Mouse (Mus musculus) stomach, embryonic 15.5 days (tissue): Measurements from ENCODE around the gene Uspl1. TPM values are rescaled to one million over a fixed set of nuclear protein-coding genes. Genes with fewer than 3 reads are reported as not detected.

Experiments
- ATAC-seq: fragments of 200-750 bp; cut with Nextera tagmentation; 2 replicates; pipeline ENCODE4 v1.8.0; 2017; ENCODE audit warnings: low read depth, moderate number of reproducible peaks, moderate TSS enrichment; ENCODE audit not compliant: insufficient read depth, low FRiP score
- H3K27ac ChIP-seq: fragments of 300-500 bp; sonication (generic); 2 replicates; pipeline ENCODE4 v1.5.1; 2015; ENCODE audit warnings: mild to moderate bottlenecking, inconsistent platforms
- H3K27me3 ChIP-seq: fragments of 300-500 bp; sonication (generic); replicated peaks from 2 replicates; pipeline ENCODE4 v1.6.1; 2015; ENCODE audit warnings: inconsistent platforms
- H3K36me3 ChIP-seq: fragments of 300-500 bp; sonication (generic); 2 replicates; pipeline ENCODE4 v1.6.1; 2015; ENCODE audit warnings: inconsistent platforms
- H3K4me1 ChIP-seq: fragments of 300-500 bp; sonication (generic); 2 replicates; pipeline ENCODE4 v1.6.1; 2015; ENCODE audit warnings: inconsistent platforms
- H3K4me2 ChIP-seq: fragments of 300-500 bp; sonication (generic); 2 replicates; pipeline ENCODE4 v1.6.1; 2015; ENCODE audit warnings: mild to moderate bottlenecking, inconsistent platforms
- H3K4me3 ChIP-seq: fragments of 300-500 bp; sonication (generic); replicated peaks from 2 replicates; pipeline ENCODE4 v1.5.1; 2015; ENCODE audit warnings: inconsistent platforms
- H3K9ac ChIP-seq: fragments of 300-500 bp; sonication (generic); 2 replicates; pipeline ENCODE4 v1.6.1; 2015; ENCODE audit warnings: inconsistent platforms
- H3K9me3 ChIP-seq: fragments of 300-500 bp; sonication (generic); 2 replicates; pipeline ENCODE4 v1.6.1; 2016; ENCODE audit warnings: inconsistent platforms
- WGBS: fragments of 180-500 bp; shearing (Covaris S2); methylation state at CpG from one replicate; pipeline ENCODE4 v1.1.7; 2015; 5-methylcytosine and 5-hydroxymethylcytosine counted together
- polyA plus RNA-seq: library from polyadenylated mRNA; unstranded; fragments of >200 nt; fragmentation: Nextera tagmentation; extraction: Ambion mirVana; gene quantifications from 2 replicates; pipeline ENCODE4 v1.2.1, GENCODE M21; 2015

Gene Uspl1
- polyA plus RNA-seq, 1 experiment from 2014 or later = 32.0 TPM

GRCm38 (mm10) chr5:149217524-149218357 lies 33.6 kb downstream of the Uspl1 start:
- no peaks in the 10 kb centered on the region for H3K9me3 ChIP-seq
- H3K27ac ChIP-seq = no peak overlapping the region
- no peaks in the 10 kb centered on the region for H3K27me3 ChIP-seq
- H3K36me3 ChIP-seq = peaks cover 24% of the 10 kb centered on the region
- H3K9ac ChIP-seq = no peak overlapping the region
- no peaks in the 10 kb centered on the region for H3K4me1 ChIP-seq
- H3K4me2 ChIP-seq = no peak overlapping the region
- 70% methylated on average over 6 of the region's 6 CpGs for WGBS
- H3K4me3 ChIP-seq = no peak overlapping the region
- no peak for ATAC-seq

- Histone ChIP-seq H3K27me3 (no peaks in the 10 kb centered on the region), H3K4me1 (no peaks in the 10 kb centered on the region), H3K36me3 (peaks cover 12% of the 10 kb centered on the region), H3K27ac (no peak overlapping the region), H3K9me3 (no peaks in the 10 kb centered on the region), H3K9ac (no peak overlapping the region), H3K4me2 (no peak overlapping the region), H3K4me3 (no peak overlapping the region)
- ATAC-seq = no peak
- 70% methylated on average over 3 of the region's 3 CpGs for WGBS
Observed at GRCm38 (mm10) chr5:149219493-149219892, 35.3 kb downstream of the Uspl1 start.

- no peak overlapping the region for H3K4me2 ChIP-seq
- 85% methylated on average over 4 of the region's 4 CpGs for WGBS
- ATAC-seq = no peak
- H3K4me3 ChIP-seq = no peak overlapping the region
- H3K36me3 ChIP-seq = no peaks in the 10 kb centered on the region
- no peak overlapping the region for H3K9ac ChIP-seq
- no peak overlapping the region for H3K27ac ChIP-seq
- H3K27me3 ChIP-seq = no peaks in the 10 kb centered on the region
- H3K4me1 ChIP-seq = no peaks in the 10 kb centered on the region
- no peaks in the 10 kb centered on the region for H3K9me3 ChIP-seq
Observed at GRCm38 (mm10) chr5:149221355-149221754, 37.2 kb downstream of the Uspl1 start.

- WGBS = 10% methylated on average over 7 of the region's 7 CpGs
- H3K4me1 ChIP-seq = no peaks in the 10 kb centered on the region
- no peaks in the 10 kb centered on the region for H3K27me3 ChIP-seq
- ATAC-seq = no peak
- H3K4me3 ChIP-seq = no peak overlapping the region
- no peaks in the 10 kb centered on the region for H3K9me3 ChIP-seq
- peak overlapping the region; percentile 13; the same call in 1 of the 2 replicates for H3K4me2 ChIP-seq
- H3K9ac ChIP-seq = no peak overlapping the region
- no peaks in the 10 kb centered on the region for H3K36me3 ChIP-seq
- H3K27ac ChIP-seq = no peak overlapping the region
Observed at GRCm38 (mm10) chr5:149224666-149225065, 40.5 kb downstream of the Uspl1 start.

- no peaks in the 10 kb centered on the region for H3K36me3 ChIP-seq
- H3K27me3 ChIP-seq = no peaks in the 10 kb centered on the region
- 2% methylated on average over 55 of the region's 55 CpGs for WGBS
- peak; percentile 100 for ATAC-seq
- H3K4me3 ChIP-seq = peak overlapping the region; percentile 50
- peak overlapping the region; percentile 90 for H3K27ac ChIP-seq
- no peaks in the 10 kb centered on the region for H3K4me1 ChIP-seq
- peak overlapping the region; percentile 19; the same call in 1 of the 2 replicates for H3K9ac ChIP-seq
- H3K4me2 ChIP-seq = peak overlapping the region; percentile 44
- no peaks in the 10 kb centered on the region for H3K9me3 ChIP-seq
Observed at GRCm38 (mm10) chr5:149228700-149229618, 44.8 kb downstream of the Uspl1 start.

- ATAC-seq = no peak
- H3K27ac ChIP-seq = peak overlapping the region; percentile 90
- H3K9me3 ChIP-seq = no peaks in the 10 kb centered on the region
- peak overlapping the region; percentile 19; the same call in 1 of the 2 replicates for H3K9ac ChIP-seq
- no peaks in the 10 kb centered on the region for H3K27me3 ChIP-seq
- peak overlapping the region; percentile 50 for H3K4me3 ChIP-seq
- H3K4me1 ChIP-seq = no peaks in the 10 kb centered on the region
- 74% methylated on average over 18 of the region's 18 CpGs for WGBS
- no peaks in the 10 kb centered on the region for H3K36me3 ChIP-seq
- peak overlapping the region; percentile 44 for H3K4me2 ChIP-seq
Observed at GRCm38 (mm10) chr5:149229619-149230339, 45.6 kb downstream of the Uspl1 start.

- WGBS = 81% methylated on average over 7 of the region's 7 CpGs
- H3K27ac ChIP-seq = no peak overlapping the region
- H3K4me3 ChIP-seq = no peak overlapping the region
- no peaks in the 10 kb centered on the region for H3K27me3 ChIP-seq
- H3K36me3 ChIP-seq = no peaks in the 10 kb centered on the region
- H3K9ac ChIP-seq = no peak overlapping the region
- H3K9me3 ChIP-seq = no peaks in the 10 kb centered on the region
- H3K4me2 ChIP-seq = no peak overlapping the region
- H3K4me1 ChIP-seq = no peaks in the 10 kb centered on the region
- no peak for ATAC-seq
Observed at GRCm38 (mm10) chr5:149235002-149235401, 50.9 kb downstream of the Uspl1 start.

- Histone ChIP-seq H3K27ac (no peak overlapping the region), H3K4me2 (no peak overlapping the region), H3K9me3 (no peaks in the 10 kb centered on the region), H3K9ac (no peak overlapping the region), H3K27me3 (no peaks in the 10 kb centered on the region), H3K4me1 (no peaks in the 10 kb centered on the region), H3K36me3 (no peaks in the 10 kb centered on the region), H3K4me3 (no peak overlapping the region)
- ATAC-seq = no peak
- 77% methylated on average over 24 of the region's 24 CpGs for WGBS
Observed at GRCm38 (mm10) chr5:149237221-149237950, 53.2 kb downstream of the Uspl1 start.

GRCm38 (mm10) chr5:149242467-149242866 lies 58.3 kb downstream of the Uspl1 start:
- no peak overlapping the region for H3K27ac ChIP-seq
- no peak overlapping the region for H3K9ac ChIP-seq
- ATAC-seq = no peak
- 89% methylated on average over 5 of the region's 5 CpGs for WGBS
- no peaks in the 10 kb centered on the region for H3K27me3 ChIP-seq
- H3K9me3 ChIP-seq = no peaks in the 10 kb centered on the region
- H3K4me1 ChIP-seq = peaks cover 16% of the 10 kb centered on the region
- no peak overlapping the region for H3K4me2 ChIP-seq
- no peak overlapping the region for H3K4me3 ChIP-seq
- no peaks in the 10 kb centered on the region for H3K36me3 ChIP-seq

GRCm38 (mm10) chr5:149243053-149243452 lies 58.9 kb downstream of the Uspl1 start:
- WGBS = 51% methylated on average over 5 of the region's 5 CpGs
- no peak for ATAC-seq
- Histone ChIP-seq H3K9me3 (no peaks in the 10 kb centered on the region), H3K36me3 (no peaks in the 10 kb centered on the region), H3K4me1 (peaks cover 18% of the 10 kb centered on the region), H3K4me3 (no peak overlapping the region), H3K4me2 (no peak overlapping the region), H3K27me3 (no peaks in the 10 kb centered on the region), H3K27ac (no peak overlapping the region), H3K9ac (no peak overlapping the region)

GRCm38 (mm10) chr5:149245391-149245964 lies 61.3 kb downstream of the Uspl1 start:
- WGBS = 12% methylated on average over 9 of the region's 9 CpGs
- no peaks in the 10 kb centered on the region for H3K9me3 ChIP-seq
- no peak overlapping the region for H3K9ac ChIP-seq
- H3K27me3 ChIP-seq = no peaks in the 10 kb centered on the region
- peak overlapping the region; percentile 51 for H3K27ac ChIP-seq
- peaks cover 18% of the 10 kb centered on the region for H3K4me1 ChIP-seq
- no peak for ATAC-seq
- no peaks in the 10 kb centered on the region for H3K36me3 ChIP-seq
- H3K4me2 ChIP-seq = peak overlapping the region; percentile 66
- H3K4me3 ChIP-seq = peak overlapping the region; percentile 28
